Mouse (Mus musculus) testis, adult 2 months (tissue): Measurements from ENCODE around the gene Slc15a2.

ENCODE experiments used
- CTCF ChIP-seq: fragments of 200-500 bp; IDR thresholded peaks from 2 replicates; pipeline ENCODE4 v1.5.1; 2012; ENCODE audit warnings: low read depth, mild to moderate bottlenecking, inconsistent platforms, low read length, moderate library complexity; ENCODE audit not compliant: control insufficient read depth, insufficient read depth, insufficient replicate concordance
- POLR2A ChIP-seq: fragments of 200-500 bp; IDR thresholded peaks from 2 replicates; pipeline ENCODE4 v1.6.1; 2012; ENCODE audit warnings: low read depth, mild to moderate bottlenecking, inconsistent platforms, low read length, moderate library complexity; ENCODE audit not compliant: control insufficient read depth

DNA sequence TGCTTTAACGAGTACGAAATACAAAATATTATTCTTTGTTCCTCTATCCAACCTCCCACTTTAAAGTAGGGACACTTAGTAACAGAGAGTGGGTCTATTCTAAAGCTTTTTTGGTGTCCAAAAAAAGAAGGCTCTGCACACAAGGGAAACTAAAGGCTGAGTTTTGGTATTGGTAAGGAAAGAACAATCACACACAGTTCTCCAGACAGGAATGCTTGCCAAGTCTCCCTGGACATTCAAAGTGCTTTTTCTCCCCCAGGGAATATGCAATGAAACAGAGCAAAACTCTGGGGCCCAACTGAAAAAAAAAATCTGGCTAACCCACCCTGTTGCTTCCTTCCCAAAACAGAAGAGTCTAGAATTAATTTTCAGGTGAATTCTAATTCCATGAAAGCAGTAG is 616 bp downstream of the Slc15a2 start:
- TF ChIP-seq CTCF: no peak
- no peak for TF ChIP-seq POLR2A
